Mouse (Mus musculus): Measurements from ENCODE around the gene Zdhhc4. TPM values are rescaled to one million over a fixed set of nuclear protein-coding genes. Genes with fewer than 3 reads are reported as not detected.

Zdhhc4 gene
- polyA plus RNA-seq, 1 experiment from 2014 or later: 79.6 TPM

DNA sequence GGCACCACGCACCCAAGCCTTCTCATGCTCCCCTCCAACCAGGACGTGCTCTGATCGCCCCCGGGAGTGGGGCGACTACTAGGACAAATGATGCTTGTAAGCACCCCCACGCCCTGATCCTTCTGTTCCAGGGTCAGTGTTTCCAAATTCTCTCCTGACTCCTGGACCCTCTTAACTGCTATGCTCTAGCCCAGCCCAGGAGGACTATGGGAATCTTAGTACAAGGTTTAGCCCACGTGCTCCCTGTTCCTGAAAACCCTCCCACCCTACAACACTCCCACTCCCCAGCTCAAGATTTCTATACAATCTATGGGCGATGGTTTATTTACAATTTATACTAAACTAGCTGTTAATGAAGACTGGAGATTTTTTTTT, 13.6 kb downstream of the Zdhhc4 start:
- Histone ChIP-seq H3K27ac (no peak overlapping the region), H3K9ac (peak overlapping the region; percentile 93; the same call in 1 of the 2 replicates), H3K4me3 (peak overlapping the region; percentile 93), H3K4me1 (peaks cover 22% of the 10 kb centered on the region), H3K36me3 (peaks cover 73% of the 10 kb centered on the region), H3K4me2 (replicated peaks) (peak overlapping the region; percentile 63), H3K9me3 (replicated peaks) (no peaks in the 10 kb centered on the region), H3K27me3 (0 out of 2 replicates have a peak, but pooled peaks cover 2% of the 10 kb centered on the region)
- WGBS: 11% methylated on average over 8 of the region's 8 CpGs
- peak; percentile 41 for ATAC-seq (ENCODE audit: low FRiP score)

DNA sequence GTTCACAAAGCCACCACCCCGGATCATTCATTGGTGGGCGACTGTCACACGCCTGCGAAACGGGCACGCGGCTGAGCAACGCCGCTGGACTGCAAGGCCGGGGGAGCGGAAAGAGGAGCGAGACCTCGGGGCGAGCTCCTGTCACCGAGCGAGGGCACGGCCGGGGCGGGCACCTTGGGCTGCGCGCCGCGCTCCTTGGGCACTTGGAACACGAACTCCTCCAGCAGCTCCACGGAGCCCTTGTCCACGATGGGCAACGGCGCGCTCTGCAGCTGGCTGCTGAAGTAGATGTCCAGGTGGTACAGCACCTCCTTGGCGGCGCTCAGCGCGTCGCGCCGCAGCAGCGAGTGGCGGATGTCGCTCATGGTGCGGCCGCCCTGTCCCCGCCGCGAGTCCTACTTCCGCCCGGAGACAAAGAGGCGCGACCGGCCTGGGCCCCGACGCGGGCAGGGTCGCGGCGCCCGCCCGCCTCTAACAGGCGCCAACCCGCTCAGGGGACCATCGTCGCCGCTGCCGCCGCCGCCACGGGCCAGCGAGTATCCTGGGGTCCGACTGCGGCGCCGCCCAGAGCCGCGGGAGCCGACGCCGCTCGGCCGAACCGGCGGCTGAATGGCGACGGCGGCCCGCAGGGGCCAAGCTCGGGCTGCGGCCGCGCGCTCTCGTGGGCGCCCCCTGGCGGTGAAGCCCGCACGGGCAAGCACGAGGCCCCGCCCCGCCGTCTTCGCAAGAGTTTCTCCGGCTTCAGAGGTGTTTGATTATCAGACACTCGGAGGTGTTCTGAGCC, 14.1 kb downstream of the Zdhhc4 start, which contains the start of gene E130309D02Rik:
E130309D02Rik (minus strand) TSS at position 631 of the 784 bp plus-strand sequence.
- Histone ChIP-seq H3K27me3 (0 out of 2 replicates have a peak, but pooled peaks cover 2% of the 10 kb centered on the region), H3K4me2 (replicated peaks) (peak within 1 kb of the TSS; percentile 63), H3K27ac (peak within 1 kb of the TSS; percentile 97), H3K36me3 (peaks cover 73% of the 10 kb centered on the region), H3K9ac (peak within 1 kb of the TSS; percentile 93), H3K4me1 (peaks cover 22% of the 10 kb centered on the region), H3K9me3 (replicated peaks) (no peaks in the 10 kb centered on the region), H3K4me3 (peak within 1 kb of the TSS; percentile 93)
- ATAC-seq (ENCODE audit: low FRiP score): peak; percentile 82
- under 1% methylated on average over 98 of the region's 101 CpGs for WGBS

DNA sequence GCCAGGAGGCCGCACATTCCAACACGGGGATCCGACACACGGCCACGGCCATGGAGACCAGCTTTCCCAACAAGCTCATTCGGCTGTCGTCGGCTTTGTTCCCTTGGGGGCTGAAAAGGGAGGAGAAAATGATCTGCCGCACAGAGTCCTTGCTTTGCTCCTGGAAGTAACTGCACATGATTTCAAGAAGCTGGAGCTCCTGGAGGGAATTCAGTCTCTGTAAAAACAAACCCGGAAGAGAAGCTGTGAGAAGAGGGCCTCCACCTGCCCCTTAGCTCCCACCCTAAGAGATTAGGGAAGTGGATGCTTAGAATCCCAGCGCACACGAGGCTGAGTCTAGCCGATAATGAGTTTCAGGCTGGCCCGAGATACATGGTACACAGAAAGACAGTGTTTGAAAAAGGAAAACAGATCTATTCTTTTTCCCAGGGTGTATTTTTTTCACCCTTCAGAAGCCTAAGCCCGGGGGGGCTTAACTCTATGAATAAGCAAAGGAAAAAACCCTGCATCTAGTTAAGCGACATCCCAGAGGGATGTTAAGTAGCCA, 14.8 kb downstream of the Zdhhc4 start:
- no peaks in the 10 kb centered on the region for H3K9me3 ChIP-seq (replicated peaks)
- WGBS: 3% methylated on average over 16 of the region's 16 CpGs
- peak overlapping the region; percentile 63 for H3K4me2 ChIP-seq (replicated peaks)
- no peak for ATAC-seq (ENCODE audit: low FRiP score)
- H3K9ac ChIP-seq: peak overlapping the region; percentile 93
- peaks cover 73% of the 10 kb centered on the region for H3K36me3 ChIP-seq
- peaks cover 22% of the 10 kb centered on the region for H3K4me1 ChIP-seq
- 0 out of 2 replicates have a peak, but pooled peaks cover 2% of the 10 kb centered on the region for H3K27me3 ChIP-seq
- H3K4me3 ChIP-seq: peak overlapping the region; percentile 93
- peak overlapping the region; percentile 97 for H3K27ac ChIP-seq

DNA sequence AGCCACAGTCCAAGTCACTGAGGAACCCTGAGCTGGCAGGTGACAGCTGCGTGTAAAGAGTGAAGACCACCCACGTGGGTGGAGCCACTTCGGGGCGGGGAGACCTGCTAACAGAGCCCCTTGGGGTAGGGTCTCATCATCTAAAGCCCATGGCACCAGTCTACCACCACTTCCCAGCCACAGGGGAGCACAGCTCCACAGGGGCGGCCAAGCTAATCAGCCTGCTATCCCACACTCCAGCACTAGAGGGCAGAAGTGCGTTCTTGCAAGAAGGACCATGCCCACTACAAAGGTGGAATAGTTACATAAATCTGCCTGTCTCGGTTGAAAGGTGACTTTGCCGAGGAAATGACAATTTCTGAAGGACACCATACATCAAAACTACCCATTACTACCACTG, 17.2 kb downstream of the Zdhhc4 start:
- Histone ChIP-seq H3K4me2 (replicated peaks) (no peak overlapping the region), H3K36me3 (peaks cover 71% of the 10 kb centered on the region), H3K27me3 (0 out of 2 replicates have a peak, but pooled peaks cover 2% of the 10 kb centered on the region), H3K4me3 (no peak overlapping the region), H3K27ac (no peak overlapping the region), H3K9me3 (replicated peaks) (no peaks in the 10 kb centered on the region), H3K9ac (no peak overlapping the region), H3K4me1 (peaks cover 25% of the 10 kb centered on the region)
- 67% methylated on average over 8 of the region's 8 CpGs for WGBS
- ATAC-seq (ENCODE audit: low FRiP score): no peak

DNA sequence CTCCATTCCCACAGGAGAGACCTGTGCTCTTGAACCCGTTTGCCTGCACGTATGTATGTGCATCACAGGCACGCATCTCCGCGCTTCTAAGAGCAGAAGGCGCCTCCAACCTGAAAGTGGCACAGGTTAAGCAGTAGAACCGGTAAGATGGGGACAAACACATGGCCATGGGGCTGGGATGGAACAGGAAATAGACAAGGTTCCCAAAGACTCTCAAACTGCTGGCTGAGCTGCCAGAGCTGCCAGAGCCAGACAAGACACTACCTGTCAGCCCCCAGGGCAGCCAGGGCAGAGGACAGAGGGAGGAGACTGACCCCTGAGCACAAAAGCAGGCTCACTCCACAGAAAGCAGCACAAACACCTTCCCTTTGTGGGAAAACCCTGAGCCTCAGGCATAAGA, 19.1 kb downstream of the Zdhhc4 start:
- 96% methylated on average over 7 of the region's 7 CpGs for WGBS
- H3K4me2 ChIP-seq (replicated peaks): no peak overlapping the region
- H3K36me3 ChIP-seq: peaks cover 81% of the 10 kb centered on the region
- no peak for ATAC-seq (ENCODE audit: low FRiP score)
- no peak overlapping the region for H3K9ac ChIP-seq
- no peaks in the 10 kb centered on the region for H3K9me3 ChIP-seq (replicated peaks)
- peaks cover 29% of the 10 kb centered on the region for H3K4me1 ChIP-seq
- no peaks in the 10 kb centered on the region for H3K27me3 ChIP-seq
- no peak overlapping the region for H3K27ac ChIP-seq
- no peak overlapping the region for H3K4me3 ChIP-seq

DNA sequence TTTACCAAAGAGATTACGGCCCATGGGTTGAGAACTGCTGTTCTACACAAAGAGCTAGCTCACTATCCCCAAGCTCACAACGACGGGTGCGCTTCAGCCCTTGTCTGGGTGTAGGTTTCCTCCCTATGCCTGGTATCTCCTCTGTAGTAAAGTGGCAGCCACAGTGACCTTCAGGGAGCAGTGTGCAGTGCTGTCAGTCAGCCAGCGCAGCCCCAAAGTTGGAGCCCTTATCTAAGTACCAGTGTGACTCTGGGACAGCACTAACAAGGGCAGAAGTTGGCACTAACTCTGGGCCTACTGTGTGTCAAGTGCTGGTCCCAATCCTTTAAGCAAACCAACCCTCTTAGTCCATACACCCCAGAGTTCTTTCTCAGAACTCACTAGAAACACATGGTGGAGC, 20.2 kb downstream of the Zdhhc4 start:
- Histone ChIP-seq H3K27ac (no peak overlapping the region), H3K9me3 (replicated peaks) (no peaks in the 10 kb centered on the region), H3K4me3 (no peak overlapping the region), H3K9ac (no peak overlapping the region), H3K36me3 (peaks cover 90% of the 10 kb centered on the region), H3K4me1 (peaks cover 26% of the 10 kb centered on the region), H3K27me3 (no peaks in the 10 kb centered on the region), H3K4me2 (replicated peaks) (no peak overlapping the region)
- ATAC-seq (ENCODE audit: low FRiP score): no peak
- WGBS: 95% methylated on average over 5 of the region's 5 CpGs

DNA sequence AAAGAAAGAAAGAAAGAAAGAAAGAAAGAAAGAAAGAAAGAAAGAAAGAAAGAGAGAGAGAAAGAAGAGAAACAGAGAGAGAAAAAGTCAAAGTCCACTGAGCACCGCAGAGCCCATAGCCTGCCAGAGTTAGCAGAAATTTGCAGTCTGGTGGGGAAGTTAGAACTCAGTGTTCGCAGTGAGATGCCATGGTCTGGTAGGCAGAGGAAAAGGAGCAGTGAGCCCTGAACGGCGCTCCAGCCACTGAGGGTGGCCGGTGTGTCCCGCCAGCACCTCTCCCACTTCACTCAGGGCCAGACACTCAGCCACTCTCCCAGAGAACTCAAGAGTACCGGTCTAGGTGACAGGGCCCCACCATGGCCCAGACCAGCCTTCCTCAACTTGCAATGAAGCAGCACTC, 24.8 kb downstream of the Zdhhc4 start:
- Histone ChIP-seq H3K4me1 (peaks cover 10% of the 10 kb centered on the region), H3K27me3 (no peaks in the 10 kb centered on the region), H3K36me3 (peaks cover 96% of the 10 kb centered on the region), H3K9me3 (replicated peaks) (no peaks in the 10 kb centered on the region), H3K4me3 (no peak overlapping the region), H3K9ac (no peak overlapping the region), H3K27ac (no peak overlapping the region), H3K4me2 (replicated peaks) (no peak overlapping the region)
- WGBS: 94% methylated on average over 7 of the region's 7 CpGs
- no peak for ATAC-seq (ENCODE audit: low FRiP score)

DNA sequence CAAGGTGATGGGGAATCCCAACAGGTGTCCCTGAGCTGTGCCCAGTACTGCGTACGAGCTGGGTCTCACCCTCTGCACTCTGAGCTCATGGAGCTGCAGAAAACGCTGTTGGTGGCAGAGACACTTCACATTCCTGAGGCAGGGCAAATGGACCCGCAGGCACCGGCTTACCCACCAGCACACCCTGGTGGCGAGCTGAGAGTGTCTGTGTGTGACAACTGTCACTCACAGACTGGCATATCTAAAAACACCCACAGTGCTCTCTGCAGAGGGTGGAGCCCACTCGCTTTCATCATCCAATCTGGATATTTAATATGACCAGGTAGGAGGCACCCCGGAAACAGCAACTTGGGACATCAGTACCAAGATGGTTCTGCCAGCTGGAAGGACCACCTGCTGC, 27.8 kb downstream of the Zdhhc4 start:
- no peaks in the 10 kb centered on the region for H3K27me3 ChIP-seq
- no peak overlapping the region for H3K4me3 ChIP-seq
- ATAC-seq (ENCODE audit: low FRiP score): no peak
- H3K36me3 ChIP-seq: peaks cover 74% of the 10 kb centered on the region
- H3K27ac ChIP-seq: no peak overlapping the region
- no peak overlapping the region for H3K9ac ChIP-seq
- H3K4me2 ChIP-seq (replicated peaks): no peak overlapping the region
- H3K4me1 ChIP-seq: peaks cover 2% of the 10 kb centered on the region; the same call in 1 of the 2 replicates
- WGBS: 86% methylated on average over 8 of the region's 8 CpGs
- no peaks in the 10 kb centered on the region for H3K9me3 ChIP-seq (replicated peaks)

DNA sequence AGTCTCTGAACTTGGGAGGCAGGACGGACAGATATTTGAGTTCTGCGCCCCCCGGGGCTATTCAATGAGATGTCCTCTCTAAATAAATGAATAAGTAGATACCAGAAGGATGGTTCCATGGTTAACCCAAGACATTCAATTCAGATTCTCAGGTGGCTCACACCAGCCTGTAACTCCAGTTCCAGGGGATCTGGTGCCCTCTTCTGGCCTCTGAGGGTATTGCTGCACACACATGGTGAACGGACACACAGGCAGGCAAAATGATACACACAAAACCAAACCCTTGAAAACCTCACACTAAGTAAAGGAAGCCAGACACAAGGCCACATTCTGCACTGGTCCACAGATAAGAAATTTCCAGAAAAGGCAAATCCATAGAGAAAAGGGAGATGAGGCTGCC, 29.4 kb downstream of the Zdhhc4 start:
- Histone ChIP-seq H3K4me2 (replicated peaks) (no peak overlapping the region), H3K36me3 (peaks cover 61% of the 10 kb centered on the region), H3K9ac (no peak overlapping the region), H3K9me3 (replicated peaks) (no peaks in the 10 kb centered on the region), H3K4me3 (no peak overlapping the region), H3K4me1 (no peaks in the 10 kb centered on the region), H3K27ac (no peak overlapping the region), H3K27me3 (peaks cover 6% of the 10 kb centered on the region)
- 88% methylated on average over 4 of the region's 4 CpGs for WGBS
- ATAC-seq (ENCODE audit: low FRiP score): no peak

DNA sequence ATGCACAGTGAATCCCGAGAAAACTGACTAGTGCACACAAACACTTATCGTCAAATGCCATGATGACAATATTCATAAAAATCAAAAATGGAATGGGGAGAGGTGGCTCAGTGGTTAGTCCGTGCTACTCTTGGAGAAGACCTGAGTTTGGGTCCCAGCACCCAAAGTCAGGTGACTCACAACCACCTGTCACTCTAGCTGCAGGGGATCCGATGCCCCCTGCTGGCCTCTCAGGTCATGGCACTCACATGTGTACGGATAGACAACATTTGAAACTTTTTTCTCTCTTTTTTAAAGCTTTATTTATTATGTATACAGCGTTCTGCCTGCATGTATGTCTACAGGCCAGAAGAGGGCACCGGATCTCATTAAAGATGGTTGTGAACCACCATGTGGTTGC, 30.7 kb downstream of the Zdhhc4 start:
- peaks cover 3% of the 10 kb centered on the region for H3K4me1 ChIP-seq
- H3K36me3 ChIP-seq: peaks cover 51% of the 10 kb centered on the region
- no peak overlapping the region for H3K9ac ChIP-seq
- H3K9me3 ChIP-seq (replicated peaks): no peaks in the 10 kb centered on the region
- no peak for ATAC-seq (ENCODE audit: low FRiP score)
- H3K4me3 ChIP-seq: no peak overlapping the region
- H3K4me2 ChIP-seq (replicated peaks): no peak overlapping the region
- no peak overlapping the region for H3K27ac ChIP-seq
- peaks cover 19% of the 10 kb centered on the region for H3K27me3 ChIP-seq
- WGBS: 93% methylated on average over 7 of the region's 7 CpGs

DNA sequence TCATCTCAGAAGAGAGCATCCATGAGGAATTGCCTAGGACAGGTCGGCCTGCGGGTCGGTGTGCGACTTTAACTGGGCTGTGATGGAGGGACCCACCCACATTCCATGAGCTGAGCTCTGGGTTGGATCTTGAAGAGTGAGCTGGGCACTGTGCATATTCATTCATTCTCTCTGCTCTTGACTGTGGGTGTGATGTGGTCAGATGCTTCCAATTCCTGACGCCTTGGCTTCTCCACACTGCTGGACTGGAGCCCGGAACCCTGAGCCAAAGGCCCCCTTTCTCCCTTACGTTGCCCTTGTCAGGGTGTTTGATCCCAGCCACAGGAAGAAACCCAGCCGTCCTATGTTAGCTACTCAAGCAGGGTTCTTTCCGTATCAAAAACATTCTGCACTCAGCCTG, 31.1 kb downstream of the Zdhhc4 start:
- 94% methylated on average over 9 of the region's 9 CpGs for WGBS
- H3K4me2 ChIP-seq (replicated peaks): no peak overlapping the region
- H3K9me3 ChIP-seq (replicated peaks): no peaks in the 10 kb centered on the region
- H3K27me3 ChIP-seq: peaks cover 23% of the 10 kb centered on the region
- no peak overlapping the region for H3K27ac ChIP-seq
- ATAC-seq (ENCODE audit: low FRiP score): no peak
- H3K9ac ChIP-seq: no peak overlapping the region
- peaks cover 7% of the 10 kb centered on the region for H3K4me1 ChIP-seq
- no peak overlapping the region for H3K4me3 ChIP-seq
- H3K36me3 ChIP-seq: peaks cover 47% of the 10 kb centered on the region

DNA sequence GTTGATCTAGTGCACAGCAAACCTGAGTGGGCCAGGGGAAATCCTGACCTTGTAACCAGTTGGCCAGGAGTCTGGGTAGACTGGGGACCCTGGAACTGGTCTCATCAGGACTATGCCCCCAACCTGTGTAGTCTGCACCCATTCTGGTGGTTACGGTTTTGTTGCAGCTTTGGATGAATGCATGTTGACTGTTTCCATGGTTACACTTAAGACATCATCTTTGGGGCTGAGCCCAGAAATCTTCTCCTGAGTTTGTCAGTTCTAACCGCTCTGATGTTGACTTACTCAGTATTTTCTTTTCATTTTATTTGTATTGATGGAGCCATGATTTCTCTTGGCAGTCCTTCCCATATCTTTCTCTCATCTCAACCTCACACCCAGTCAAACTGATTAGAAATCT, 33.7 kb downstream of the Zdhhc4 start:
- peaks cover 50% of the 10 kb centered on the region for H3K27me3 ChIP-seq
- H3K4me1 ChIP-seq: peaks cover 7% of the 10 kb centered on the region
- H3K4me2 ChIP-seq (replicated peaks): no peak overlapping the region
- no peak overlapping the region for H3K9ac ChIP-seq
- no peak for ATAC-seq (ENCODE audit: low FRiP score)
- no peak overlapping the region for H3K27ac ChIP-seq
- H3K36me3 ChIP-seq: peaks cover 20% of the 10 kb centered on the region
- no peak overlapping the region for H3K4me3 ChIP-seq
- 86% methylated on average over 2 of the region's 2 CpGs for WGBS
- no peaks in the 10 kb centered on the region for H3K9me3 ChIP-seq (replicated peaks)

DNA sequence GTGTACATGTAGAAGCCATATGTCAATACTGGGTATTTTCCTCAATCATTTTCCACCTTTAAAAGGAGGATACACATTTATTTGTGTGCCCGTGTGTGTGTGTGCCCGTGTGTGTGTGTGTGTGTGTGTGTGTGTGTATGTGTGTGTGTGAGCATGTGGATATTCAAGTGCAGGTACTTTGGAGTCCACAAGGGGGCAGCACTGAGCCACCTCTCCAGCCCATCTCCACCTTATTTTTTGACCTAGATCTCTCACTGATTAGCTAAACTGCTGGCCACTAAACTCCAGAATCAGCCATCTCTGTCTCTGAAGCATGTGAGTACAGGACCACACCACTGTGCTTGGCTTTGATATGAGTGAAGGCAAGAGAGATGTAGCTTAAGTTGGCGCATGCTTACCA, 34.2 kb downstream of the Zdhhc4 start:
- Histone ChIP-seq H3K4me3 (no peak overlapping the region), H3K4me1 (peaks cover 7% of the 10 kb centered on the region), H3K27ac (no peak overlapping the region), H3K27me3 (peaks cover 54% of the 10 kb centered on the region), H3K4me2 (replicated peaks) (no peak overlapping the region), H3K9ac (no peak overlapping the region), H3K9me3 (replicated peaks) (no peaks in the 10 kb centered on the region), H3K36me3 (peaks cover 15% of the 10 kb centered on the region)
- ATAC-seq (ENCODE audit: low FRiP score): no peak
- WGBS: 94% methylated on average over 3 of the region's 3 CpGs

Measured in hindbrain, embryonic 12.5 days (tissue).